Mouse (Mus musculus) forebrain, embryonic 14.5 days (tissue): Measurements from ENCODE around the gene A630095N17Rik. TPM values are rescaled to one million over a fixed set of nuclear protein-coding genes. Genes with fewer than 3 reads are reported as not detected.

Experiments
- ATAC-seq: fragments of 200-750 bp; cut with Nextera tagmentation; 2 replicates; pipeline ENCODE4 v1.8.0; 2017; ENCODE audit warnings: mild to moderate bottlenecking, moderate library complexity
- DNase-seq: peaks from one replicate; pipeline ENCODE4 v3.0.0-alpha.2; 2015; ENCODE audit warnings: low spot score
- H3K27ac ChIP-seq: fragments of 300-500 bp; sonication (generic); 2 replicates; pipeline ENCODE4 v1.5.1; 2014; ENCODE audit warnings: low read depth, mild to moderate bottlenecking, control low read depth, low read length, moderate library complexity
- H3K27me3 ChIP-seq: fragments of 300-500 bp; sonication (generic); replicated peaks from 2 replicates; pipeline ENCODE4 v1.6.1; 2014; ENCODE audit warnings: low read length, control low read depth, mixed read lengths; ENCODE audit not compliant: control insufficient read depth, insufficient read depth
- H3K36me3 ChIP-seq: fragments of 300-500 bp; sonication (generic); 2 replicates; pipeline ENCODE4 v1.6.1; 2014; ENCODE audit warnings: low read length, control low read depth; ENCODE audit not compliant: control insufficient read depth, insufficient read depth
- H3K4me1 ChIP-seq: fragments of 300-500 bp; sonication (generic); 2 replicates; pipeline ENCODE4 v1.6.1; 2014; ENCODE audit warnings: antibody characterized with exemption, low read length, control low read depth; ENCODE audit not compliant: control insufficient read depth, insufficient read depth
- H3K4me2 ChIP-seq: fragments of 300-500 bp; sonication (generic); 2 replicates; pipeline ENCODE4 v1.6.1; 2014; ENCODE audit warnings: mild to moderate bottlenecking, control low read depth, low read length
- H3K4me3 ChIP-seq: fragments of 300-500 bp; sonication (generic); 2 replicates; pipeline ENCODE4 v1.5.1; 2014; ENCODE audit warnings: low read depth, low read length, control low read depth
- H3K9ac ChIP-seq: fragments of 300-500 bp; sonication (generic); 2 replicates; pipeline ENCODE4 v1.6.1; 2014; ENCODE audit warnings: mild to moderate bottlenecking, low read length, control low read depth, moderate library complexity
- H3K9me3 ChIP-seq: fragments of 300-500 bp; sonication (generic); replicated peaks from 2 replicates; pipeline ENCODE4 v1.6.1; 2016; ENCODE audit warnings: low read length, control low read depth, mixed read lengths; ENCODE audit not compliant: control insufficient read depth
- WGBS: fragments of 180-500 bp; shearing (Covaris S2); extraction: QIAGEN DNeasy Blood & Tissue Kit; methylation state at CpG from one replicate; pipeline ENCODE4 v1.1.7; 2014; 5-methylcytosine and 5-hydroxymethylcytosine counted together
- polyA plus RNA-seq: library from polyadenylated mRNA; unstranded; fragments of >200 nt; fragmentation: Nextera tagmentation; extraction: Ambion mirVana; gene quantifications from 2 replicates; pipeline ENCODE4 v1.2.1, GENCODE M21; 2014

A630095N17Rik gene
- polyA plus RNA-seq: not detected in 2 replicates

- no peak within 1 kb of the TSS for H3K4me3 ChIP-seq
- H3K9me3 ChIP-seq: no peaks in the 10 kb centered on the region
- no peaks in the 10 kb centered on the region for H3K4me1 ChIP-seq
- H3K27me3 ChIP-seq: no peaks in the 10 kb centered on the region
- no peak within 1 kb of the TSS for H3K4me2 ChIP-seq
- no peak within 1 kb of the TSS for H3K9ac ChIP-seq
- no peak within 1 kb of the TSS for H3K27ac ChIP-seq
- ATAC-seq (no peak), DNase-seq (no peak)
- H3K36me3 ChIP-seq: no peaks in the 10 kb centered on the region
- 66% methylated on average over 5 of the region's 5 CpGs for WGBS
Observed at GRCm38 (mm10) chr1:75231664-75232152, at the start of gene A630095N17Rik. Gene A630095N17Rik (minus strand): TSS chr1:75232102.

- no peaks in the 10 kb centered on the region for H3K36me3 ChIP-seq
- H3K27me3 ChIP-seq: peaks cover 4% of the 10 kb centered on the region
- H3K27ac ChIP-seq: no peak within 1 kb of the TSS
- WGBS: 3% methylated on average over 13 of the region's 13 CpGs
- no peaks in the 10 kb centered on the region for H3K9me3 ChIP-seq
- H3K9ac ChIP-seq: peak within 1 kb of the TSS; percentile 45
- H3K4me2 ChIP-seq: peak within 1 kb of the TSS; percentile 40
- peak within 1 kb of the TSS; percentile 25 for H3K4me3 ChIP-seq
- ATAC-seq: no peak
- no peaks in the 10 kb centered on the region; the same call in 1 of the 2 replicates for H3K4me1 ChIP-seq
- DNase-seq: no peak
Observed at GRCm38 (mm10) chr1:75278228-75278627, 46.3 kb upstream of the A630095N17Rik start, which contains the start of gene Resp18. Gene Resp18 (minus strand): TSS chr1:75278415.

GRCm38 (mm10) chr1:75277195-75278188 lies 45.6 kb upstream of the A630095N17Rik start:
- Histone ChIP-seq H3K36me3 (no peaks in the 10 kb centered on the region), H3K9ac (peak overlapping the region; percentile 45), H3K4me2 (peak overlapping the region; percentile 40), H3K27me3 (peaks cover 4% of the 10 kb centered on the region), H3K27ac (no peak overlapping the region), H3K9me3 (no peaks in the 10 kb centered on the region), H3K4me1 (no peaks in the 10 kb centered on the region; the same call in 1 of the 2 replicates), H3K4me3 (peak overlapping the region; percentile 25)
- DNase-seq (no peak), ATAC-seq (no peak)
- 3% methylated on average over 23 of the region's 23 CpGs for WGBS

- H3K9ac ChIP-seq: peak within 1 kb of the TSS; percentile 49
- H3K4me1 ChIP-seq: peaks cover 3% of the 10 kb centered on the region; the same call in 1 of the 2 replicates
- H3K27ac ChIP-seq: no peak within 1 kb of the TSS
- peak within 1 kb of the TSS; percentile 56 for H3K4me2 ChIP-seq
- peak within 1 kb of the TSS; percentile 36 for H3K4me3 ChIP-seq
- DNase-seq (peak; percentile 56), ATAC-seq (peak; percentile 86)
- no peaks in the 10 kb centered on the region for H3K36me3 ChIP-seq
- 15% methylated on average over 23 of the region's 32 CpGs for WGBS
- H3K27me3 ChIP-seq: peaks cover 29% of the 10 kb centered on the region
- H3K9me3 ChIP-seq: no peaks in the 10 kb centered on the region
Observed at GRCm38 (mm10) chr1:75264091-75264880, 32.4 kb upstream of the A630095N17Rik start, which contains the start of gene Ptprn. Gene Ptprn (minus strand): TSS chr1:75264502.

- Histone ChIP-seq H3K4me2 (peak overlapping the region; percentile 56), H3K4me3 (peak overlapping the region; percentile 36), H3K9ac (peak overlapping the region; percentile 49), H3K27me3 (peaks cover 29% of the 10 kb centered on the region), H3K36me3 (no peaks in the 10 kb centered on the region), H3K4me1 (peaks cover 3% of the 10 kb centered on the region; the same call in 1 of the 2 replicates), H3K9me3 (no peaks in the 10 kb centered on the region), H3K27ac (no peak overlapping the region)
- WGBS: 2% methylated on average over 40 of the region's 40 CpGs
- ATAC-seq (peak; percentile 56), DNase-seq (peak; percentile 62)
Observed at GRCm38 (mm10) chr1:75262969-75263951, 31.4 kb upstream of the A630095N17Rik start.

- Histone ChIP-seq H3K27ac (no peak overlapping the region), H3K4me3 (no peak overlapping the region), H3K27me3 (peaks cover 29% of the 10 kb centered on the region), H3K9ac (no peak overlapping the region), H3K4me1 (peaks cover 3% of the 10 kb centered on the region; the same call in 1 of the 2 replicates), H3K4me2 (no peak overlapping the region), H3K9me3 (no peaks in the 10 kb centered on the region), H3K36me3 (no peaks in the 10 kb centered on the region)
- DNase-seq: no peak
- ATAC-seq: no peak
Observed at GRCm38 (mm10) chr1:75261278-75261677, 29.4 kb upstream of the A630095N17Rik start.

GRCm38 (mm10) chr1:75255516-75256046 lies 23.7 kb upstream of the A630095N17Rik start:
- H3K36me3 ChIP-seq: no peaks in the 10 kb centered on the region
- H3K9me3 ChIP-seq: no peaks in the 10 kb centered on the region
- H3K4me2 ChIP-seq: no peak overlapping the region
- WGBS: 71% methylated on average over 10 of the region's 10 CpGs
- no peak for ATAC-seq
- DNase-seq: no peak
- H3K9ac ChIP-seq: no peak overlapping the region
- no peak overlapping the region for H3K27ac ChIP-seq
- H3K4me3 ChIP-seq: no peak overlapping the region
- peaks cover 7% of the 10 kb centered on the region; the same call in 1 of the 2 replicates for H3K4me1 ChIP-seq
- H3K27me3 ChIP-seq: no peaks in the 10 kb centered on the region
